Mouse (Mus musculus) olfactory bulb, adult 2 months (tissue): ENCODE data around the gene Cd27. TPM values are rescaled to one million over a fixed set of nuclear protein-coding genes. Genes with fewer than 3 reads are reported as not detected.

Experiments
- H3K27ac ChIP-seq: fragments of 200-500 bp; 2 replicates; pipeline ENCODE4 v1.5.1; 2012; ENCODE audit warnings: low read depth, low read length; ENCODE audit not compliant: insufficient read depth
- H3K4me1 ChIP-seq: fragments of 200-500 bp; 2 replicates; pipeline ENCODE4 v1.6.1; 2012; ENCODE audit warnings: low read length; ENCODE audit not compliant: control insufficient read depth, insufficient read depth
- H3K4me3 ChIP-seq: fragments of 200-500 bp; 2 replicates; pipeline ENCODE4 v1.5.1; 2012; ENCODE audit warnings: mild to moderate bottlenecking, low read depth, low read length, moderate library complexity; ENCODE audit not compliant: insufficient read depth
- CTCF ChIP-seq: fragments of 200-500 bp; IDR thresholded peaks from 2 replicates; pipeline ENCODE4 v1.5.1; 2012; ENCODE audit warnings: low read depth, mild to moderate bottlenecking, low read length, moderate library complexity; ENCODE audit not compliant: insufficient read depth
- POLR2A ChIP-seq: fragments of 200-500 bp; IDR thresholded peaks from 2 replicates; pipeline ENCODE4 v1.6.1; 2012; ENCODE audit warnings: mild to moderate bottlenecking, low read depth, low read length, moderate library complexity; ENCODE audit not compliant: insufficient read depth
- WGBS: fragments of 180-500 bp; shearing (Covaris S2); methylation state at CpG from one replicate; pipeline ENCODE4 v1.1.7; 2018; 5-methylcytosine and 5-hydroxymethylcytosine counted together
- polyA plus RNA-seq: library from polyadenylated mRNA; stranded (reverse); fragments of >200 nt; gene quantifications from 2 replicates; pipeline ENCODE4 v1.2.4, GENCODE M21; 2012; ENCODE audit warnings: low replicate concordance; ENCODE audit not compliant: missing spikeins, insufficient read depth, insufficient read length

The Cd27 gene
- polyA plus RNA-seq, 1 experiment = not detected

DNA sequence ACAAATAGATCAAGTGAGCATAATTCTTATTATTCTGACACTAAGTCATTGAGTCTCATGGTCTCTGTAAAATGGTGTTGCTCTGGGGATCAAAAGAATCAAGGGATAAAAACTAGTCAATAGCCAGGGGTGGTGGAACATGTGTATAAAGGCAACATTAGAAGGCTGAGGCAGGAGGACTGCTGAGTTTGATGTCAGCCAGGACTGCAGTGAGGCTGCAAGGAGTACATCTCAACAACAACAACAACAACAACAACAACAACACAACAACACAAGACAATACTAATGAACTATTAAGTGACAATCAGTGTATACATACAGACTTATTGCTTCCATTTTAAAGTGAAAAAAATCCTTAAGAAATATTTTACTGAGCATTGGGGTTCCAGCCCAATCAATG is 46.0 kb downstream of the Cd27 start:
- no peak for TF ChIP-seq POLR2A
- TF ChIP-seq CTCF = no peak
- Histone ChIP-seq H3K4me3 (no peak overlapping the region), H3K27ac (0 out of 2 replicates have a peak overlapping the region, but pooled peaks have one; percentile 32), H3K4me1 (peaks cover 5% of the 10 kb centered on the region; the same call in 1 of the 2 replicates)

DNA sequence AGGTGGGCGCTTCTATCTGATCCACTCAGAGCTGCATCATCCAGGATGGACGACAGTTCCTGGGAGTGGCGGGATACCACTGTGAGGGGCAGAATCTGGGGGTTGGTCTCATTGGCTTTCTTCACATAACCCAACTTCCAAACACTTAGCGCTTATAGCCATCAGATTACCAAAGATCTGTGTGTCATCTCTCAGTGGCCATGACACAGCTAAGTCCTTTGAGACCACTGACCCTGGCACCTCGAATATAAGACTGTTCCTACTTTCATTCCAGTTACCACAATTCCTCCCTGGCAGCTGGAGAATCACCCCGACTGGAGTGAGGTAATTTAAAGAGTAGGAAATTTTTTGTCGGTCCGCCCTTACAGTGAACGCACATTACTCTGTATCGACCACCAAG is 50.6 kb downstream of the Cd27 start:
- no peak for TF ChIP-seq CTCF
- no peak for TF ChIP-seq POLR2A
- Histone ChIP-seq H3K4me3 (no peak overlapping the region), H3K4me1 (no peaks in the 10 kb centered on the region), H3K27ac (no peak overlapping the region)
- 94% methylated on average over 10 of the region's 10 CpGs for WGBS

Other genes starting within 250 kb of the Cd27 start
- not detected in 2 replicates for gene Pianp, start 240.3 kb downstream of the Cd27 start, polyA plus RNA-seq
- 212 TPM in 1 of 2 replicates, not detected in the other for gene Zfp384, start 227.9 kb downstream of the Cd27 start, polyA plus RNA-seq
- not detected in 2 replicates for gene Ing4, start 197.2 kb downstream of the Cd27 start, polyA plus RNA-seq
- gene Acrbp, start 187.3 kb downstream of the Cd27 start, polyA plus RNA-seq = not detected in 2 replicates
- not detected in 2 replicates for gene Lpar5, start 169.1 kb downstream of the Cd27 start, polyA plus RNA-seq
- 91.6 and 138 TPM in 2 replicates for gene Chd4, start 141.0 kb downstream of the Cd27 start, polyA plus RNA-seq
- not detected in 2 replicates for gene Nop2, start 105.1 kb downstream of the Cd27 start, polyA plus RNA-seq
- gene Iffo1, start 91.8 kb downstream of the Cd27 start, polyA plus RNA-seq = not detected in 2 replicates
- gene Gapdh, start 70.5 kb downstream of the Cd27 start, polyA plus RNA-seq = 844 TPM in 1 of 2 replicates, not detected in the other
- not detected in 2 replicates for gene Ncapd2, start 45.3 kb downstream of the Cd27 start, polyA plus RNA-seq
- not detected in 2 replicates for gene Mrpl51, start 45.2 kb downstream of the Cd27 start, polyA plus RNA-seq
- gene Vamp1, start 21.5 kb downstream of the Cd27 start, polyA plus RNA-seq = 312 and 918 TPM in 2 replicates
- not detected in 2 replicates for gene Tapbpl, start 5.2 kb downstream of the Cd27 start, polyA plus RNA-seq
- not detected in 2 replicates for gene Tuba3a, start 49.0 kb upstream of the Cd27 start, polyA plus RNA-seq
- not detected in 2 replicates for gene Ltbr, start 76.9 kb upstream of the Cd27 start, polyA plus RNA-seq
- not detected in 2 replicates for gene Scnn1a, start 83.6 kb upstream of the Cd27 start, polyA plus RNA-seq
- not detected in 2 replicates for gene Tnfrsf1a, start 112.4 kb upstream of the Cd27 start, polyA plus RNA-seq
- gene Plekhg6, start 143.8 kb upstream of the Cd27 start, polyA plus RNA-seq = not detected in 2 replicates